Mouse (Mus musculus) left cerebral cortex, adult 2 months (tissue): Measurements from ENCODE around the gene 1700023F06Rik. TPM values are rescaled to one million over a fixed set of nuclear protein-coding genes. Genes with fewer than 3 reads are reported as not detected.
A peak's percentile ranks its signal among the peaks of the same experiment; 100 is the strongest.

ENCODE experiments used
- DNase-seq, 2 experiments: peaks; one replicate each; pipeline ENCODE4 v3.0.0; 2021 to 2022; ENCODE audit warnings: low spot score in 2 of 2, mixed read lengths in 1 of 2; ENCODE audit errors: extremely low spot score in 1 of 2
- H3K27ac ChIP-seq: fragments of 200-600 bp; 2 replicates; pipeline ENCODE4 v1.8.1; 2022
- H3K4me3 ChIP-seq: fragments of 200-600 bp; 2 replicates; pipeline ENCODE4 v1.8.1; 2022
- CTCF ChIP-seq: fragments of 200-600 bp; IDR thresholded peaks from 2 replicates; pipeline ENCODE4 v1.8.1; 2022; ENCODE audit warnings: antibody characterized with exemption, mild to moderate bottlenecking, moderate library complexity
- intact Hi-C: fragments of 180-260 bp; cut with DNase I; formaldehyde crosslinking; loops from one replicate; pipeline ENCODE4 v1.15.1; 2025
- total RNA-seq, 2 experiments: library from RNA; stranded (reverse); gene quantifications; 2 replicates each; pipeline ENCODE4 v1.2.3; 2021

1700023F06Rik gene
- total RNA-seq, 2 experiments from 2014 or later, result 2.2 to 2.7 TPM

GRCm38 (mm10) chr11:103219995-103220394 lies 11.6 kb upstream of the 1700023F06Rik start:
- no peak for TF ChIP-seq CTCF
- intact Hi-C loops, result no loop called here
- no peak for DNase-seq
- H3K27ac ChIP-seq, result no peak overlapping the region
- H3K4me3 ChIP-seq, result no peak overlapping the region

GRCm38 (mm10) chr11:103219259-103219658 lies 10.9 kb upstream of the 1700023F06Rik start:
- peak overlapping the region; percentile 55 for H3K27ac ChIP-seq
- H3K4me3 ChIP-seq, result no peak overlapping the region
- TF ChIP-seq CTCF, result no peak
- intact Hi-C loops, result no loop called here
- no peak for DNase-seq

- Histone ChIP-seq H3K27ac (peak overlapping the region; percentile 84), H3K4me3 (peak overlapping the region; percentile 56)
- no peak for DNase-seq
- no peak for TF ChIP-seq CTCF
- intact Hi-C loops, result loop anchor here (1.0 kb wide), 1 partner anchor 19 kb away; no protein-coding TSS in a partner anchor
These were observed 10.2 kb upstream of the 1700023F06Rik start for GRCm38 (mm10) chr11:103218517-103218901.

- intact Hi-C loops, result loop anchor here (1.0 kb wide), 1 partner anchor 19 kb away; no protein-coding TSS in a partner anchor
- peak within 1 kb of the TSS; percentile 56 for H3K4me3 ChIP-seq
- no peak for TF ChIP-seq CTCF
- peak within 1 kb of the TSS; percentile 84 for H3K27ac ChIP-seq
- DNase-seq, result peak; percentile 58 to 71
These were observed 9.6 kb upstream of the 1700023F06Rik start, which contains the start of gene Spata32 for GRCm38 (mm10) chr11:103217790-103218516. Gene Spata32, minus strand, starts transcription at chr11:103218432.

GRCm38 (mm10) chr11:103215355-103215754 lies 7.0 kb upstream of the 1700023F06Rik start:
- no peak for TF ChIP-seq CTCF
- no peak overlapping the region for H3K4me3 ChIP-seq
- DNase-seq, result no peak
- H3K27ac ChIP-seq, result no peak overlapping the region
- intact Hi-C loops, result no loop called here

GRCm38 (mm10) chr11:103213712-103214111 lies 5.4 kb upstream of the 1700023F06Rik start:
- H3K27ac ChIP-seq, result no peak overlapping the region
- intact Hi-C loops, result no loop called here
- no peak overlapping the region for H3K4me3 ChIP-seq
- TF ChIP-seq CTCF, result peak; percentile 28
- no peak for DNase-seq

- Histone ChIP-seq H3K4me3 (no peak overlapping the region), H3K27ac (no peak overlapping the region)
- no peak for DNase-seq
- no peak for TF ChIP-seq CTCF
- intact Hi-C loops, result no loop called here
These were observed 1.9 kb upstream of the 1700023F06Rik start for GRCm38 (mm10) chr11:103210291-103210690.

GRCm38 (mm10) chr11:103206203-103206602 lies 2.2 kb downstream of the 1700023F06Rik start:
- H3K4me3 ChIP-seq, result no peak overlapping the region
- no peak for TF ChIP-seq CTCF
- intact Hi-C loops, result no loop called here
- no peak overlapping the region for H3K27ac ChIP-seq
- no peak for DNase-seq

- no peak for DNase-seq
- Histone ChIP-seq H3K27ac (no peak overlapping the region), H3K4me3 (no peak overlapping the region)
- TF ChIP-seq CTCF, result no peak
- intact Hi-C loops, result no loop called here
These were observed 6.0 kb downstream of the 1700023F06Rik start for GRCm38 (mm10) chr11:103202376-103202775.

- peak; percentile 77 to 80 for DNase-seq
- Histone ChIP-seq H3K27ac (peak overlapping the region; percentile 74), H3K4me3 (no peak overlapping the region)
- intact Hi-C loops, result no loop called here
- TF ChIP-seq CTCF, result no peak; the same call in 1 of the 2 replicates
These were observed 6.7 kb downstream of the 1700023F06Rik start for GRCm38 (mm10) chr11:103201664-103202063.

GRCm38 (mm10) chr11:103198911-103199803 lies 9.2 kb downstream of the 1700023F06Rik start:
- Histone ChIP-seq H3K27ac (peak overlapping the region; percentile 98), H3K4me3 (peak overlapping the region; percentile 53)
- intact Hi-C loops, result loop anchor here (1.0 to 10.0 kb wide), 3 partner anchors 19 to 466 kb away; partner anchors contain the start of genes Map3k14 and Spata32
- TF ChIP-seq CTCF, result no peak
- DNase-seq, result peak; percentile 76 to 85

- no peak for DNase-seq
- intact Hi-C loops, result loop anchor here (10.0 kb wide), 1 partner anchor 466 kb away; no protein-coding TSS in a partner anchor
- H3K4me3 ChIP-seq, result peak overlapping the region; percentile 53
- H3K27ac ChIP-seq, result peak overlapping the region; percentile 98
- no peak for TF ChIP-seq CTCF
These were observed 10.0 kb downstream of the 1700023F06Rik start for GRCm38 (mm10) chr11:103198339-103198738.
